Mouse (Mus musculus) liver, embryonic 16.5 days (tissue): ENCODE data around the gene Gm14399. TPM values are rescaled to one million over a fixed set of nuclear protein-coding genes. Genes with fewer than 3 reads are reported as not detected.
"Not testable (repeated sequence)": the region's sequence is repeated elsewhere in the genome, so short reads cannot be mapped to it uniquely, and the experiment has no call there.

Experiments used
- ATAC-seq: fragments of 200-750 bp; cut with Nextera tagmentation; 2 replicates; pipeline ENCODE4 v1.8.0; 2017; ENCODE audit warnings: low read depth, mild to moderate bottlenecking, moderate number of reproducible peaks, moderate library complexity
- H3K27ac ChIP-seq: fragments of 300-500 bp; sonication (generic); 2 replicates; pipeline ENCODE4 v1.5.1; 2014; ENCODE audit warnings: mild to moderate bottlenecking, low read length
- H3K27me3 ChIP-seq: fragments of 300-500 bp; sonication (generic); 2 replicates; pipeline ENCODE4 v1.6.1; 2014; ENCODE audit warnings: low read depth, low read length, mixed read lengths; ENCODE audit not compliant: control insufficient read depth, insufficient read depth
- H3K36me3 ChIP-seq: fragments of 300-500 bp; sonication (generic); 2 replicates; pipeline ENCODE4 v1.6.1; 2014; ENCODE audit warnings: mild to moderate bottlenecking; ENCODE audit not compliant: control insufficient read depth, insufficient read depth
- H3K4me1 ChIP-seq: fragments of 300-500 bp; sonication (generic); 2 replicates; pipeline ENCODE4 v1.6.1; 2014; ENCODE audit warnings: low read depth, low read length, mixed read lengths; ENCODE audit not compliant: control insufficient read depth
- H3K4me2 ChIP-seq: fragments of 300-500 bp; sonication (generic); 2 replicates; pipeline ENCODE4 v1.6.1; 2014; ENCODE audit warnings: low read depth, low read length, mixed read lengths
- H3K4me3 ChIP-seq: fragments of 300-500 bp; sonication (generic); 2 replicates; pipeline ENCODE4 v1.5.1; 2014; ENCODE audit warnings: low read depth, mild to moderate bottlenecking, low read length
- H3K9ac ChIP-seq: fragments of 300-500 bp; sonication (generic); 2 replicates; pipeline ENCODE4 v1.6.1; 2014; ENCODE audit warnings: low read depth, low read length
- H3K9me3 ChIP-seq: fragments of 300-500 bp; sonication (generic); replicated peaks from 2 replicates; pipeline ENCODE4 v1.6.1; 2016; ENCODE audit warnings: low read length; ENCODE audit not compliant: control insufficient read depth
- WGBS: fragments of 180-500 bp; shearing (Covaris S2); extraction: QIAGEN DNeasy Blood & Tissue Kit; methylation state at CpG from one replicate; pipeline ENCODE4 v1.1.7; 2014; ENCODE audit not compliant: insufficient replicate concordance; 5-methylcytosine and 5-hydroxymethylcytosine counted together
- polyA plus RNA-seq: library from polyadenylated mRNA; unstranded; fragments of >200 nt; fragmentation: Nextera tagmentation; extraction: Ambion mirVana; gene quantifications from 2 replicates; pipeline ENCODE4 v1.2.1, GENCODE M21; 2015

Gene Gm14399
- polyA plus RNA-seq, 1 experiment from 2014 or later = 1.6 TPM

DNA sequence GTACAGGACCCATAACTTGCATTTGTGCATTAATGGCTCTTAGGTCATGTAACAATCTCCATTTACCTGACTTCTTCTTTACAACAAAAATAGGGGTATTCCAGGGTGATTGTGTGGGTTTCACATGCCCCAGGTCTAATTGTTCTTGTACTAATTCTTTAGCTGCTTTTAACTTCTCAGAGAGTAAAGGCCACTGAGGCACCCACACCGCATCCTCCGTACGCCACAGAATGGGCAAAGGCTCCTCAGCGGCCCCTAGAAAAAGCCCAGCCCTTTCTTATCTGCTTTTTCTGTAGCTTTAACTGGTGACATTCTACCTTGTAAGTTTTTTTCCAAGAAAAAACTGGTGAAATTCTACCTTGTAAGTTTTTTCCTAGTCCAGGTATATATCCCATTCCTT lies 19.6 kb upstream of the Gm14399 start:
- H3K27me3 ChIP-seq, H3K4me1 ChIP-seq, ATAC-seq, H3K36me3 ChIP-seq, H3K9me3 ChIP-seq, H3K27ac ChIP-seq, H3K9ac ChIP-seq, H3K4me2 ChIP-seq, H3K4me3 ChIP-seq: not testable (repeated sequence)
- 75% methylated on average over 4 of the region's 4 CpGs for WGBS

- H3K4me3 ChIP-seq = no peak overlapping the region
- no peaks in the 10 kb centered on the region for H3K4me1 ChIP-seq
- no peak overlapping the region for H3K9ac ChIP-seq
- no peaks in the 10 kb centered on the region for H3K36me3 ChIP-seq
- ATAC-seq = no peak
- no peak overlapping the region for H3K4me2 ChIP-seq
- H3K27ac ChIP-seq = no peak overlapping the region
- no peaks in the 10 kb centered on the region for H3K27me3 ChIP-seq
- 50% methylated on average over 3 of the region's 3 CpGs for WGBS
- H3K9me3 ChIP-seq = no peaks in the 10 kb centered on the region; the same call in 1 of the 2 replicates
Observed at GRCm38 (mm10) chr2:175158642-175159041, 16.8 kb upstream of the Gm14399 start.

DNA sequence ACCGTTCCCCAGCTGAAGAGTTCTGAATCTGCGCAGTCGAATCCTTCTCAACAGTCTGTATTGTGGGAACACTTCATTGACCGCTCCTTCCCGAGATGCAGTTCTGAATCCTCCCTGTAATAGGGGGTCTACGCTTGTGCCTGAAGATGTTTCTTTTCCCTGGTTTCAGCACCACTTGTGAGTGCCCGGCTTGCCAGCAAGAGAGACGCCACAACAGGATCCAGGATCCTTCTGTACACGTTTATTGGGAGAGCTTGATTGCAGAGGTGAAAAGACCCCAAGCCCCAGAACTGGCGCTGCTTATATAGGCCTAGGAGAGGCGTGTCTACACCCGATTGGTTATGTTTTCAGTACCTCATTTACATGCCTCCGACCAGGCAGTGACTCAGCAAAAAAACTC lies 14.9 kb upstream of the Gm14399 start:
- no peaks in the 10 kb centered on the region for H3K27me3 ChIP-seq
- ATAC-seq = no peak
- WGBS = 74% methylated on average over 13 of the region's 13 CpGs
- no peaks in the 10 kb centered on the region for H3K36me3 ChIP-seq
- no peak overlapping the region for H3K4me2 ChIP-seq
- H3K27ac ChIP-seq = no peak overlapping the region
- no peak overlapping the region for H3K9ac ChIP-seq
- H3K9me3 ChIP-seq = no peaks in the 10 kb centered on the region; the same call in 1 of the 2 replicates
- H3K4me1 ChIP-seq = no peaks in the 10 kb centered on the region
- no peak overlapping the region for H3K4me3 ChIP-seq

GRCm38 (mm10) chr2:175141118-175141992 lies 457 bp downstream of the Gm14399 start:
- not testable (repeated sequence) for H3K4me1 ChIP-seq, H3K4me2 ChIP-seq, H3K27ac ChIP-seq, H3K9me3 ChIP-seq, ATAC-seq, H3K27me3 ChIP-seq, H3K36me3 ChIP-seq
- 3% methylated on average over 23 of the region's 25 CpGs for WGBS
- peak overlapping the region; percentile 52 for H3K4me3 ChIP-seq
- peak overlapping the region; percentile 37; the same call in 1 of the 2 replicates for H3K9ac ChIP-seq

DNA sequence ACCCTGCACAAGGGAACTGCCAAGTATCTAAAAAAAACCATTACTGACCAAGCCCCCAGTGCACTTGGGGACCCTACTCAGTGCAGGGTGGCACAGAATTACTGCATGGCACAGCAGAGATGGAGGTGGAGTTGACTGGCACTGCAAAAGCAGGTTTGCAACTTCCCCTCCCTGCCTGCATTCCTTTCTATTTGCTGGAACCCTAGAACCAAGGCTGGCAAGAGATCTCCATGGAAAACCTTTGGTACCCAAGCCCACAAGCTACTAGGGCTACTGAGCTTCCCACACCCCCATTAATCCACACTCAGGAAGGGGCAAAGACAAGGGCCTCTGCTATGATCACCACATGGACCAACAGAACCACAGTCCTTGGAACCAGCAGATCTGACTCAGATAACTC lies 1.2 kb downstream of the Gm14399 start:
- H3K9ac ChIP-seq, H3K4me2 ChIP-seq, H3K4me1 ChIP-seq, H3K27ac ChIP-seq, H3K36me3 ChIP-seq, ATAC-seq, H3K9me3 ChIP-seq, H3K27me3 ChIP-seq, H3K4me3 ChIP-seq: not testable (repeated sequence)

Other genes with a start within 250 kb of the Gm14399 start
- not detected in 2 replicates for gene Gm14444, start 131.8 kb downstream of the Gm14399 start, polyA plus RNA-seq
- not detected in 2 replicates for gene Gm14393, start 74.2 kb downstream of the Gm14399 start, polyA plus RNA-seq
- gene Gm14443, start 33.9 kb upstream of the Gm14399 start, polyA plus RNA-seq = 0.06 and 0.17 TPM in 2 replicates
- 1.5 and 1.8 TPM in 2 replicates for gene Gm14391, start 64.9 kb upstream of the Gm14399 start, polyA plus RNA-seq
- 1.3 TPM in 1 of 2 replicates, not detected in the other for gene Gm14440, start 133.1 kb upstream of the Gm14399 start, polyA plus RNA-seq
- 4.3 and 4.9 TPM in 2 replicates for gene Gm4631, start 196.2 kb upstream of the Gm14399 start, polyA plus RNA-seq
- 0.85 and 1.2 TPM in 2 replicates for gene Zfp968, start 230.4 kb upstream of the Gm14399 start, polyA plus RNA-seq